Mouse (Mus musculus) stomach, postnatal 0 days (tissue): Measurements from ENCODE around the gene Fer. TPM values are rescaled to one million over a fixed set of nuclear protein-coding genes. Genes with fewer than 3 reads are reported as not detected.

Source experiments
- ATAC-seq: fragments of 200-750 bp; cut with Nextera tagmentation; 2 replicates; pipeline ENCODE4 v1.8.0; 2017; ENCODE audit not compliant: low FRiP score, low TSS enrichment
- DNase-seq: peaks from one replicate; pipeline ENCODE4 v3.0.0-alpha.2; 2016; ENCODE audit warnings: low spot score
- H3K27ac ChIP-seq: fragments of 300-500 bp; sonication (generic); replicated peaks from 2 replicates; pipeline ENCODE4 v1.5.1; 2014; ENCODE audit warnings: mild to moderate bottlenecking, control low read depth
- H3K27me3 ChIP-seq: fragments of 300-500 bp; sonication (generic); 2 replicates; pipeline ENCODE4 v1.6.1; 2014; ENCODE audit warnings: low read length; ENCODE audit not compliant: control insufficient read depth, insufficient read depth
- H3K36me3 ChIP-seq: fragments of 300-500 bp; sonication (generic); 2 replicates; pipeline ENCODE4 v1.6.1; 2014; ENCODE audit warnings: low read length, mixed read lengths; ENCODE audit not compliant: control insufficient read depth, insufficient read depth
- H3K4me1 ChIP-seq: fragments of 300-500 bp; sonication (generic); replicated peaks from 2 replicates; pipeline ENCODE4 v1.6.1; 2014; ENCODE audit warnings: antibody characterized with exemption; ENCODE audit not compliant: control insufficient read depth, insufficient read depth
- H3K4me2 ChIP-seq: fragments of 300-500 bp; sonication (generic); replicated peaks from 2 replicates; pipeline ENCODE4 v1.6.1; 2014; ENCODE audit warnings: low read depth, mild to moderate bottlenecking, control low read depth, moderate library complexity
- H3K4me3 ChIP-seq: fragments of 300-500 bp; sonication (generic); 2 replicates; pipeline ENCODE4 v1.5.1; 2014; ENCODE audit warnings: low read depth, low read length, control low read depth
- H3K9ac ChIP-seq: fragments of 300-500 bp; sonication (generic); 2 replicates; pipeline ENCODE4 v1.6.1; 2014; ENCODE audit warnings: mild to moderate bottlenecking, low read length, control low read depth, mixed read lengths
- H3K9me3 ChIP-seq: fragments of 300-500 bp; sonication (generic); 2 replicates; pipeline ENCODE4 v1.6.1; 2016; ENCODE audit warnings: low read length; ENCODE audit not compliant: control insufficient read depth
- CTCF ChIP-seq: IDR thresholded peaks from 2 replicates; pipeline ENCODE4 v1.5.1; 2016; ENCODE audit warnings: antibody characterized with exemption, low read depth, mild to moderate bottlenecking, moderate library complexity
- EP300 ChIP-seq: optimal IDR thresholded peaks from 2 replicates; pipeline ENCODE3; 2016; ENCODE audit warnings: antibody characterized with exemption
- whole genome bisulfite sequencing: fragments of 180-500 bp; shearing (Covaris S2); extraction: QIAGEN DNeasy Blood & Tissue Kit; methylation state at CpG from one replicate; pipeline ENCODE4 v1.1.7; 2014; 5-methylcytosine and 5-hydroxymethylcytosine counted together
- polyA plus RNA-seq: library from polyadenylated mRNA; unstranded; fragments of >200 nt; fragmentation: Nextera tagmentation; extraction: Ambion mirVana; gene quantifications from 2 replicates; pipeline ENCODE4 v1.2.1, GENCODE M21; 2015

Gene Fer
- polyA plus RNA-seq, 1 experiment from 2014 or later = 18.5 TPM

GRCm38 (mm10) chr17:64096811-64097210, 233.9 kb downstream of the Fer start:
- DNase-seq (no peak), ATAC-seq (no peak)
- no peaks in the 10 kb centered on the region for H3K4me1 ChIP-seq
- 70% methylated on average over 3 of the region's 3 CpGs for WGBS
- H3K36me3 ChIP-seq = no peaks in the 10 kb centered on the region; the same call in 1 of the 2 replicates
- no peaks in the 10 kb centered on the region for H3K27me3 ChIP-seq
- no peak overlapping the region for H3K4me2 ChIP-seq
- no peak for TF ChIP-seq CTCF
- H3K9me3 ChIP-seq = no peaks in the 10 kb centered on the region
- H3K9ac ChIP-seq = no peak overlapping the region
- H3K27ac ChIP-seq = no peak overlapping the region
- H3K4me3 ChIP-seq = no peak overlapping the region

DNA sequence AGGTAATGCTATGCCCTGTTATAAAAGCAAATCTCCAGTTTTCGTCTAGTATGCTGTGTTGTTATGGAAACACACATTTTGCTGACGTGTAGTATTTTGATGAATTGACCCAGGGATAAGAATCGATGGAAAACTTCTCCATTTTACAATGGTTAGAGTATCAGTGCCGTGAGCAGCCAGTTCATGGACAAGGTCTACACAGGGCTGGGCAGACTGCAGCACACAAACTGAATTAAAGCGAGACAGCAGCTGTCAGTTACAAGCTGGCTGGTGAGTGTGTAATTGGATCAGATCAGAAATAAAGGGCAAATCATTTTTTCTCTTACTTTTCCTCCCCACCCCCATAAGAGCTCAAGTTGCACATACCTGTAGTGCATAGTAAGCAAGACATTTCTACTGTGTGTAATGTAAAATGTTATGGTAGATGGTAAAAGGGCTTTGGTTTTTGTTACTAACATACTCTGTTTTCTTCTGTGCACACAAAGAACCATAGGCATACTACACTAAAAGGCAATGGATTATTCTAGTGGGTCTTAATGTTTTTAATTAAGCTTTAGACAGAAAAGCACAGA, 235.0 kb downstream of the Fer start:
- DNase-seq (no peak), ATAC-seq (no peak)
- Histone ChIP-seq H3K4me2 (no peak overlapping the region), H3K9ac (no peak overlapping the region), H3K27ac (no peak overlapping the region), H3K36me3 (no peaks in the 10 kb centered on the region; the same call in 1 of the 2 replicates), H3K4me1 (no peaks in the 10 kb centered on the region), H3K4me3 (no peak overlapping the region), H3K9me3 (no peaks in the 10 kb centered on the region), H3K27me3 (no peaks in the 10 kb centered on the region)
- TF ChIP-seq CTCF (no peak), EP300 (no peak)
- WGBS = 74% methylated on average over 5 of the region's 5 CpGs

DNA sequence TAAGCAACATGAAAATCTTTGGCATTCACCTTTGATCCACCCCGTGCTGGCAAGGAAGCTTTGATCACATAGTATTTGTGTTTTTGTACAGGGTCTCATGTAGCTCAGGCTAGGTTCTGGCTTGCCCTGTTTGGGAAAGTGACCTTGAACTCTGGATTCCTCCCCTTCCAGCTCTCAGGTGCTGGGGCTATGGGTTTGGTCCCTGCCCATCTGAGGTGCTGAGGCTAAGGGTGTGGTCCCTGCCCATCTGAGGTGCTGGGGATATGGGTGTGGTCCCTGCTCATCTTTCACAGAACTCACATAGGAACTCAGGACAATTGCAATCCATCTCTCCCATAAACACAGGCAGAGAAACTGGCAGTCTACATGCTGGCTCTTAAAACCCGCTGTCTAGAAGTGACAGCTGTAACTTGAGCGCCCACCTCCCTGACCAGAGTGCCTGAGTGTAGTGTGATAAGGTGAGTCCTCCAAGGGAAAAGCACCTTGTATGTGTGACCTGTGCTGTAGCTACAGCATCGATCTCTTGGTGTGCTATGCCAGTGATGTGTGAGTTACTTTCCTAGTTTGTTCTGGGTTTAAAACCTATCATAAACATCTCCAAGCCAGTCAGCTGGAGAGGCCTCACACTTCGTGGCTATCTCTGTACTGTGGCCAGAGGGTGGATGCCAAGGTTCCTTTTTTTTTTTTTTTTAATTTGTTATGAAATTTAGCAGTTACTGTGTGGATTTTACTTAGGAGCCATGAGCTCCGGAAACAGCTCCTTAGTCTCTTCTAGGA, 236.7 kb downstream of the Fer start:
- no peaks in the 10 kb centered on the region for H3K4me1 ChIP-seq
- WGBS = 59% methylated on average over 6 of the region's 6 CpGs
- no peaks in the 10 kb centered on the region for H3K36me3 ChIP-seq
- no peak overlapping the region for H3K4me3 ChIP-seq
- no peak overlapping the region for H3K9ac ChIP-seq
- H3K4me2 ChIP-seq = no peak overlapping the region
- no peaks in the 10 kb centered on the region for H3K27me3 ChIP-seq
- H3K9me3 ChIP-seq = no peaks in the 10 kb centered on the region
- no peak for TF ChIP-seq CTCF
- no peak for TF ChIP-seq EP300
- H3K27ac ChIP-seq = no peak overlapping the region
- ATAC-seq (no peak), DNase-seq (no peak)

GRCm38 (mm10) chr17:64100172-64100510, 237.3 kb downstream of the Fer start:
- no peaks in the 10 kb centered on the region for H3K4me1 ChIP-seq
- TF ChIP-seq EP300 = no peak
- no peak for TF ChIP-seq CTCF
- WGBS = 38% methylated on average over 3 of the region's 3 CpGs
- H3K27me3 ChIP-seq = no peaks in the 10 kb centered on the region
- H3K9ac ChIP-seq = no peak overlapping the region
- H3K4me3 ChIP-seq = no peak overlapping the region
- no peaks in the 10 kb centered on the region for H3K36me3 ChIP-seq
- no peak overlapping the region for H3K4me2 ChIP-seq
- ATAC-seq (no peak), DNase-seq (no peak)
- H3K9me3 ChIP-seq = no peaks in the 10 kb centered on the region
- no peak overlapping the region for H3K27ac ChIP-seq

GRCm38 (mm10) chr17:64108773-64109172, 245.9 kb downstream of the Fer start:
- Histone ChIP-seq H3K4me1 (no peaks in the 10 kb centered on the region), H3K9ac (no peak overlapping the region), H3K4me3 (no peak overlapping the region), H3K27me3 (no peaks in the 10 kb centered on the region), H3K4me2 (no peak overlapping the region), H3K9me3 (no peaks in the 10 kb centered on the region), H3K36me3 (no peaks in the 10 kb centered on the region), H3K27ac (no peak overlapping the region)
- no peak for DNase-seq
- peak; percentile 79 for ATAC-seq
- 86% methylated on average over 5 of the region's 5 CpGs for WGBS
- TF ChIP-seq CTCF (no peak), EP300 (no peak)

GRCm38 (mm10) chr17:64109871-64110270, 247.0 kb downstream of the Fer start:
- DNase-seq (no peak), ATAC-seq (no peak)
- Histone ChIP-seq H3K27ac (no peak overlapping the region), H3K9me3 (no peaks in the 10 kb centered on the region), H3K4me3 (no peak overlapping the region), H3K27me3 (no peaks in the 10 kb centered on the region), H3K4me2 (no peak overlapping the region), H3K9ac (no peak overlapping the region), H3K36me3 (no peaks in the 10 kb centered on the region), H3K4me1 (no peaks in the 10 kb centered on the region)
- WGBS = 87% methylated on average over 8 of the region's 8 CpGs
- TF ChIP-seq EP300 (no peak), CTCF (no peak)
